Mouse (Mus musculus) forebrain, embryonic 13.5 days (tissue): ENCODE data around the gene Akt3. TPM values are rescaled to one million over a fixed set of nuclear protein-coding genes. Genes with fewer than 3 reads are reported as not detected.
A peak's percentile ranks its signal among the peaks of the same experiment; 100 is the strongest.

Source experiments
- ATAC-seq: fragments of 200-750 bp; cut with Nextera tagmentation; 2 replicates; pipeline ENCODE4 v1.8.0; 2017
- H3K27ac ChIP-seq: fragments of 300-500 bp; sonication (generic); 2 replicates; pipeline ENCODE4 v1.5.1; 2015; ENCODE audit warnings: inconsistent platforms, mild to moderate bottlenecking, moderate library complexity
- H3K27me3 ChIP-seq: fragments of 300-500 bp; sonication (generic); 2 replicates; pipeline ENCODE4 v1.6.1; 2015; ENCODE audit warnings: mild to moderate bottlenecking, inconsistent platforms
- H3K36me3 ChIP-seq: fragments of 300-500 bp; sonication (generic); 2 replicates; pipeline ENCODE4 v1.6.1; 2015; ENCODE audit warnings: mild to moderate bottlenecking, inconsistent platforms; ENCODE audit not compliant: poor library complexity, severe bottlenecking
- H3K4me1 ChIP-seq: fragments of 300-500 bp; sonication (generic); 2 replicates; pipeline ENCODE4 v1.6.1; 2015; ENCODE audit warnings: inconsistent platforms
- H3K4me2 ChIP-seq: fragments of 300-500 bp; sonication (generic); 2 replicates; pipeline ENCODE4 v1.6.1; 2015; ENCODE audit warnings: inconsistent platforms, mild to moderate bottlenecking, moderate library complexity
- H3K4me3 ChIP-seq: fragments of 300-500 bp; sonication (generic); 2 replicates; pipeline ENCODE4 v1.5.1; 2015; ENCODE audit warnings: mild to moderate bottlenecking, inconsistent platforms
- H3K9ac ChIP-seq: fragments of 300-500 bp; sonication (generic); 2 replicates; pipeline ENCODE4 v1.6.1; 2015; ENCODE audit warnings: mild to moderate bottlenecking, inconsistent platforms
- H3K9me3 ChIP-seq: fragments of 300-500 bp; sonication (generic); replicated peaks from 2 replicates; pipeline ENCODE4 v1.6.1; 2016; ENCODE audit warnings: inconsistent platforms
- WGBS: fragments of 180-500 bp; shearing (Covaris S2); methylation state at CpG from one replicate; pipeline ENCODE4 v1.1.7; 2015; 5-methylcytosine and 5-hydroxymethylcytosine counted together
- polyA plus RNA-seq: library from polyadenylated mRNA; unstranded; fragments of >200 nt; fragmentation: Nextera tagmentation; extraction: Ambion mirVana; gene quantifications from 2 replicates; pipeline ENCODE4 v1.2.1, GENCODE M21; 2015

Akt3 gene
- polyA plus RNA-seq, 1 experiment from 2014 or later, result 24.8 TPM

- 0 out of 2 replicates have a peak, but pooled peaks cover 2% of the 10 kb centered on the region for H3K36me3 ChIP-seq
- H3K27ac ChIP-seq, result no peak overlapping the region
- peaks cover 18% of the 10 kb centered on the region for H3K4me1 ChIP-seq
- no peak overlapping the region for H3K4me3 ChIP-seq
- 95% methylated on average over 2 of the region's 2 CpGs for WGBS
- no peak for ATAC-seq
- no peaks in the 10 kb centered on the region for H3K27me3 ChIP-seq
- H3K9ac ChIP-seq, result no peak overlapping the region
- no peak overlapping the region for H3K4me2 ChIP-seq
- H3K9me3 ChIP-seq, result no peaks in the 10 kb centered on the region
These were observed 78.4 kb downstream of the Akt3 start for GRCm38 (mm10) chr1:177179635-177180034.

DNA sequence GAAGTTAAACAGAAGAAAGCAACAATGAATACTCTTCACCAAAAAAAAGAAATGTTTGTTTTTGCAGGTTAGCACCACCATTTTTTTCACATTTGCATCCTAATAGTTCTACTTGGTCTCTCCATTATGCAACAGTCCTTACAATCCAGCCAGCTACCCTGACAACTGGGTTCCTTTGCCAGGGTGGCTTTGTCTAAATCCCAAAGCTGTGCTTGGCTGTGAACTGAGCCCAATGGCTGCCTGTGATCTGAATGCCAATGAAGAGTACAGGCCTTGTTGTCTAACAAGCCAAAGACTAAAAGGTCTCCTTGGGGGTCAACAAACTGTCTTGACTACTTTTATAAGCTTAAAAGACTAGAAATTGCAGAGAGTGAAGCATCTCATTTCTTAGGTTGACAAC is 82.6 kb downstream of the Akt3 start:
- Histone ChIP-seq H3K4me3 (no peak overlapping the region), H3K36me3 (no peaks in the 10 kb centered on the region), H3K4me2 (no peak overlapping the region), H3K9ac (no peak overlapping the region), H3K27me3 (no peaks in the 10 kb centered on the region), H3K9me3 (no peaks in the 10 kb centered on the region), H3K27ac (peak overlapping the region; percentile 54; the same call in 1 of the 2 replicates), H3K4me1 (peaks cover 40% of the 10 kb centered on the region)
- peak; percentile 96 for ATAC-seq

GRCm38 (mm10) chr1:177171300-177171699 is 86.7 kb downstream of the Akt3 start:
- Histone ChIP-seq H3K4me3 (no peak overlapping the region), H3K9ac (no peak overlapping the region), H3K4me1 (peaks cover 42% of the 10 kb centered on the region), H3K4me2 (no peak overlapping the region), H3K9me3 (no peaks in the 10 kb centered on the region), H3K27me3 (no peaks in the 10 kb centered on the region), H3K27ac (peak overlapping the region; percentile 14; the same call in 1 of the 2 replicates), H3K36me3 (no peaks in the 10 kb centered on the region)
- peak; percentile 31; the same call in 1 of the 2 replicates for ATAC-seq

DNA sequence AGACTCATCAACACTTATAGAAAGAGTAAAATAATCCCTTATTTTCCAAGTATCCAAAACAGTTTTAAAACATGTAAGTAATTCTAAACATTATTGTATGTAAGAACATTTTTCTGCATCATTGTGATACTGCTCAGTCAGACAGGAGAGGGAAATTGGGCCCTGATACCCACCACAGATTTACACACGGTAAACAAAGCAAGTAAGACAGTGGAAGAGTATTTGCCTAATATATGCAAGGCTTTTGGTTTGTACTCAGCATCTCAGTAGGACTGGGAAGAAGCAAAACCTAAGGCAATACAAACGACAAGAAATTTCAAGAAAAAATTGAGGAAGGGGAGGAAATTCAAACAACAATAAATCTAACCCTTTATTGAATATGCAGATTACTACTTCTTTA is 92.2 kb downstream of the Akt3 start:
- Histone ChIP-seq H3K27me3 (no peaks in the 10 kb centered on the region), H3K36me3 (no peaks in the 10 kb centered on the region), H3K4me2 (no peak overlapping the region), H3K9me3 (no peaks in the 10 kb centered on the region), H3K9ac (no peak overlapping the region), H3K4me3 (no peak overlapping the region), H3K4me1 (peaks cover 19% of the 10 kb centered on the region), H3K27ac (peak overlapping the region; percentile 48; the same call in 1 of the 2 replicates)
- ATAC-seq, result peak; percentile 69
- 27% methylated on average over 2 of the region's 2 CpGs for WGBS

- ATAC-seq, result peak; percentile 76
- Histone ChIP-seq H3K9me3 (no peaks in the 10 kb centered on the region), H3K4me2 (no peak overlapping the region), H3K27me3 (no peaks in the 10 kb centered on the region), H3K4me1 (peaks cover 15% of the 10 kb centered on the region; the same call in 1 of the 2 replicates), H3K4me3 (no peak overlapping the region), H3K9ac (no peak overlapping the region), H3K36me3 (no peaks in the 10 kb centered on the region), H3K27ac (peak overlapping the region; percentile 40)
- WGBS, result 63% methylated on average over 2 of the region's 2 CpGs
These were observed 92.7 kb downstream of the Akt3 start for GRCm38 (mm10) chr1:177165336-177165735.

- Histone ChIP-seq H3K4me3 (peak overlapping the region; percentile 0; the same call in 1 of the 2 replicates), H3K9ac (no peak overlapping the region)
These were observed 107.5 kb downstream of the Akt3 start for GRCm38 (mm10) chr1:177150344-177151021.

DNA sequence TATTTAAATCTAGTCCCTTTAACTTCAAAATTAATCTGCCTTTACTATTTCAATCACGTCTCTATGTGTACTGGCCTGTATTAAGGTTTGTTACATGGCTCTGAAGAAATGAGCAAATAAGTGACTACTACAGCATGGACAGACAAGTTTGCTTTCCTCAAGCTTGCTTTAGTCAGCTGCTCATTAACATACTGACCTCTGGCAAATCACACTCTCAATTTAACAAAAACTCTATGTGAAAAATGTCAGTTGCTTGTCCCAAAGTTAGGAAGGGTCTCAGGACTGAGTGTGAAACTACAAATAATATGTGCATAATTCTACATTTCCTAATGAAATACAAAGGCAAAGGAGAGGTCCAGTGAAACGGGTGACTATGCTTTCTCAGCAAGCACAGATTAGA is 109.3 kb downstream of the Akt3 start:
- no peak overlapping the region for H3K4me2 ChIP-seq
- peak overlapping the region; percentile 75 for H3K27ac ChIP-seq
- peaks cover 34% of the 10 kb centered on the region for H3K4me1 ChIP-seq
- WGBS, result 18% methylated on average over 2 of the region's 2 CpGs
- no peak overlapping the region for H3K4me3 ChIP-seq
- H3K27me3 ChIP-seq, result no peaks in the 10 kb centered on the region
- H3K9ac ChIP-seq, result no peak overlapping the region; the same call in 1 of the 2 replicates
- no peak for ATAC-seq
- no peaks in the 10 kb centered on the region for H3K36me3 ChIP-seq
- no peaks in the 10 kb centered on the region for H3K9me3 ChIP-seq

More at GRCm38 (mm10) chr1:177150344-177151021, 107.5 kb downstream of the Akt3 start:
- Histone ChIP-seq H3K27ac (peak overlapping the region; percentile 67), H3K4me2 (peak overlapping the region; percentile 50), H3K36me3 (no peaks in the 10 kb centered on the region), H3K4me1 (peaks cover 37% of the 10 kb centered on the region), H3K27me3 (no peaks in the 10 kb centered on the region), H3K9me3 (no peaks in the 10 kb centered on the region)
- 2% methylated on average over 11 of the region's 11 CpGs for WGBS
- ATAC-seq, result peak; percentile 95

DNA sequence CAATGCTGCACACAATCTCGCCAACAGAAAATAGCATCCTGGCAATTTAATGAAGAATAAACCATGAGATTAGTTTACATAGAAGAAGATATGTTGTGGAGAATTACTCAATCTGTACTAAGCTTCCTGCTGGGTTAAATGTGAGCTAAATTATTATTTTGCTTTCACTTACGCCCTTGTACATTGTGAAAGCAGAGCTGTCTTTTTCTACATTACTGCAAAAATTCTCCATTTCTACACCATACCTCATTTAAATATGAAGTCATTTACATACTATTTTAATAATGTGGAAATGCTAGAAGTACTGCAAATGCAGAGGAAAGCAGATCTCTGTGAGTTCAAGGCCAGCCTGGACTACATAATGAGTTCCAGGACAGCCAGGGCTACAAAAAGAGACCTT is 116.5 kb downstream of the Akt3 start:
- no peak overlapping the region for H3K4me3 ChIP-seq
- no peak for ATAC-seq
- WGBS, result 71% methylated on average over 2 of the region's 2 CpGs

DNA sequence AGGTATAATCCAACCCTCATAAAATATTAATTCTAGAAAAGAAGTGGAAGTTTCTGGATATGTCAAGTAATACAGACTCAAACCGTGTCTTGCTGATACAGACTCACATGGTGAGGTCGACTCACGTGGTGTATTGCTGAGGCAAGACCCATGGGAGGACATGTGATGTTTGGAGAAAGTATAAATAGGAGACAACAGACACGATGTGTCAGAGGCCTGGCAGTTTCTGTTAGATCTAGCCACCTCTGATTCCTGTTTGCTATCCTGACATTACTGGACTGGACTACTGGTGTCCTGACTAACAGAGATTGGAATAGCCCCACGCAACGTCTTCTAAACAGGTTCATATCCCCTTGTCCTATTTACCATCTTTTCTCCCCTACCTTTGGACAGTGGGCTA is 118.4 kb downstream of the Akt3 start:
- WGBS, result 92% methylated on average over 6 of the region's 6 CpGs
- no peak overlapping the region for H3K4me2 ChIP-seq
- H3K4me3 ChIP-seq, result no peak overlapping the region
- ATAC-seq, result no peak
- H3K9me3 ChIP-seq, result no peaks in the 10 kb centered on the region
- H3K9ac ChIP-seq, result no peak overlapping the region
- no peaks in the 10 kb centered on the region for H3K27me3 ChIP-seq
- no peaks in the 10 kb centered on the region for H3K36me3 ChIP-seq
- no peaks in the 10 kb centered on the region for H3K4me1 ChIP-seq
- H3K27ac ChIP-seq, result no peak overlapping the region

More for the DNA sequence above, 116.5 kb downstream of the Akt3 start:
- H3K36me3 ChIP-seq, result no peaks in the 10 kb centered on the region
- no peak overlapping the region for H3K27ac ChIP-seq
- no peak overlapping the region for H3K4me2 ChIP-seq
- H3K9ac ChIP-seq, result no peak overlapping the region
- H3K27me3 ChIP-seq, result no peaks in the 10 kb centered on the region
- no peaks in the 10 kb centered on the region for H3K9me3 ChIP-seq
- H3K4me1 ChIP-seq, result no peaks in the 10 kb centered on the region

DNA sequence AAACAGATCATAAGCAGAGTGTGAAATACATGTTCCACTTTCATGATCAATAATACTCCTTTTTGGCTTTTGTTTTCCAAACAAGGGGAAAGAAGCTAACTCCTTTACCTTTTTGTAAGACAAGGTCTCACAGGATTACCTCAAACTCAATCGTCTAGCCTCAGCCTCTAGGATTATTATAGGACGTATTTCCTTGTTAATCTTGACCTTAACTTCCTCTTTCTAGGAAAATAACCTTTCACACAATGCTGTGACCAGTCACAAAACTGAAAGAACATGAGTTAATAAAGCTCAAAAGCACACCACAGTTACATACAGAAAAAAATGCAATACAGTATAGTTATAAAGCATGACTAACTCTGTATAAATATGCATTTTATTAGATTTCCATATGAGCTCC is 126.5 kb downstream of the Akt3 start:
- Histone ChIP-seq H3K4me3 (no peak overlapping the region), H3K9ac (no peak overlapping the region), H3K27me3 (no peaks in the 10 kb centered on the region), H3K36me3 (0 out of 2 replicates have a peak, but pooled peaks cover 2% of the 10 kb centered on the region), H3K4me1 (no peaks in the 10 kb centered on the region), H3K4me2 (no peak overlapping the region), H3K27ac (no peak overlapping the region), H3K9me3 (no peaks in the 10 kb centered on the region)
- no peak for ATAC-seq
- 83% methylated on average over 2 of the region's 2 CpGs for whole genome bisulfite sequencing

DNA sequence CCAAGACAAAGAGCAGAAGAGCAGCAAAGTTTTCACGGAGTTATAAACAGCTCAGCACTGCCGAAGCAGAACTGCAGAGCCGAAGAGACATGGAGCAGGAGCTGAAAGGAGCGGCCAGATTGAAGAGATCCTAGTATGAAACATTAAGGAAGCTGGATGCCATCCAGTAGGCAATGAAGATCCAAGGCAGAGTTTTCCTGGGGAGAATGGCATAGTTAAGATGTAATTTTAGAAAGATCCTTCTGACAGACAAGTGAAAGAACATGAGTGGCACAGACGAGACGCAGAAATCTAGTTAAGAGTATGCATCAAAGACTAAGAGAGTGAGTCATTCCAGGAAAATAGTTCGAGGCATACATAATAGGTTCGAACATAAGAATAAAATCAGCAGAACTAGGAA is 131.3 kb downstream of the Akt3 start:
- Histone ChIP-seq H3K4me1 (no peaks in the 10 kb centered on the region), H3K9me3 (no peaks in the 10 kb centered on the region), H3K9ac (no peak overlapping the region), H3K36me3 (0 out of 2 replicates have a peak, but pooled peaks cover 2% of the 10 kb centered on the region), H3K27ac (peak overlapping the region; percentile 14), H3K4me2 (no peak overlapping the region), H3K4me3 (no peak overlapping the region), H3K27me3 (no peaks in the 10 kb centered on the region)
- ATAC-seq, result peak; percentile 27; the same call in 1 of the 2 replicates
- WGBS, result 82% methylated on average over 8 of the region's 8 CpGs

- Histone ChIP-seq H3K4me2 (no peak overlapping the region), H3K9me3 (no peaks in the 10 kb centered on the region), H3K36me3 (no peaks in the 10 kb centered on the region), H3K4me3 (no peak overlapping the region), H3K9ac (no peak overlapping the region), H3K4me1 (peaks cover 6% of the 10 kb centered on the region; the same call in 1 of the 2 replicates), H3K27ac (0 out of 2 replicates have a peak overlapping the region, but pooled peaks have one; percentile 21), H3K27me3 (no peaks in the 10 kb centered on the region)
- WGBS, result 93% methylated on average over 2 of the region's 2 CpGs
- no peak for ATAC-seq
These were observed 147.2 kb downstream of the Akt3 start for GRCm38 (mm10) chr1:177110665-177111271.
